Mouse (Mus musculus) lung, embryonic 14.5 days (tissue): ENCODE data around the gene Tex33. TPM values are rescaled to one million over a fixed set of nuclear protein-coding genes. Genes with fewer than 3 reads are reported as not detected.

Experiments used
- ATAC-seq: fragments of 200-750 bp; cut with Nextera tagmentation; 2 replicates; pipeline ENCODE4 v1.8.0; 2017; ENCODE audit warnings: mild to moderate bottlenecking, moderate TSS enrichment, moderate library complexity; ENCODE audit not compliant: insufficient read depth
- DNase-seq: peaks from one replicate; pipeline ENCODE4 v3.0.0-alpha.2; 2015
- H3K27ac ChIP-seq: fragments of 300-500 bp; sonication (generic); 2 replicates; pipeline ENCODE4 v1.5.1; 2014; ENCODE audit warnings: low read depth, mild to moderate bottlenecking, moderate library complexity
- H3K27me3 ChIP-seq: fragments of 300-500 bp; sonication (generic); 2 replicates; pipeline ENCODE4 v1.6.1; 2014; ENCODE audit warnings: low read length, control low read depth; ENCODE audit not compliant: insufficient read depth
- H3K36me3 ChIP-seq: fragments of 300-500 bp; sonication (generic); 2 replicates; pipeline ENCODE4 v1.6.1; 2014; ENCODE audit warnings: control low read depth; ENCODE audit not compliant: insufficient read depth
- H3K4me1 ChIP-seq: fragments of 300-500 bp; sonication (generic); 2 replicates; pipeline ENCODE4 v1.6.1; 2014; ENCODE audit warnings: antibody characterized with exemption, control low read depth; ENCODE audit not compliant: insufficient read depth
- H3K4me2 ChIP-seq: fragments of 300-500 bp; sonication (generic); 2 replicates; pipeline ENCODE4 v1.6.1; 2014; ENCODE audit warnings: mild to moderate bottlenecking
- H3K4me3 ChIP-seq: fragments of 300-500 bp; sonication (generic); 2 replicates; pipeline ENCODE4 v1.5.1; 2014; ENCODE audit warnings: low read depth, low read length
- H3K9ac ChIP-seq: fragments of 300-500 bp; sonication (generic); 2 replicates; pipeline ENCODE4 v1.6.1; 2014
- H3K9me3 ChIP-seq: fragments of 300-500 bp; sonication (generic); 2 replicates; pipeline ENCODE4 v1.6.1; 2016; ENCODE audit warnings: low read depth, low read length, control low read depth
- CTCF ChIP-seq: IDR thresholded peaks from 2 replicates; pipeline ENCODE4 v1.5.1; 2016; ENCODE audit warnings: antibody characterized with exemption, low read depth
- WGBS: fragments of 180-500 bp; shearing (Covaris S2); extraction: QIAGEN DNeasy Blood & Tissue Kit; methylation state at CpG from one replicate; pipeline ENCODE4 v1.1.7; 2014; 5-methylcytosine and 5-hydroxymethylcytosine counted together
- polyA plus RNA-seq: library from polyadenylated mRNA; unstranded; fragments of >200 nt; fragmentation: Nextera tagmentation; extraction: Ambion mirVana; gene quantifications from 2 replicates; pipeline ENCODE4 v1.2.1, GENCODE M21; 2014

Tex33 gene
- polyA plus RNA-seq, 1 experiment from 2014 or later, result not detected

DNA sequence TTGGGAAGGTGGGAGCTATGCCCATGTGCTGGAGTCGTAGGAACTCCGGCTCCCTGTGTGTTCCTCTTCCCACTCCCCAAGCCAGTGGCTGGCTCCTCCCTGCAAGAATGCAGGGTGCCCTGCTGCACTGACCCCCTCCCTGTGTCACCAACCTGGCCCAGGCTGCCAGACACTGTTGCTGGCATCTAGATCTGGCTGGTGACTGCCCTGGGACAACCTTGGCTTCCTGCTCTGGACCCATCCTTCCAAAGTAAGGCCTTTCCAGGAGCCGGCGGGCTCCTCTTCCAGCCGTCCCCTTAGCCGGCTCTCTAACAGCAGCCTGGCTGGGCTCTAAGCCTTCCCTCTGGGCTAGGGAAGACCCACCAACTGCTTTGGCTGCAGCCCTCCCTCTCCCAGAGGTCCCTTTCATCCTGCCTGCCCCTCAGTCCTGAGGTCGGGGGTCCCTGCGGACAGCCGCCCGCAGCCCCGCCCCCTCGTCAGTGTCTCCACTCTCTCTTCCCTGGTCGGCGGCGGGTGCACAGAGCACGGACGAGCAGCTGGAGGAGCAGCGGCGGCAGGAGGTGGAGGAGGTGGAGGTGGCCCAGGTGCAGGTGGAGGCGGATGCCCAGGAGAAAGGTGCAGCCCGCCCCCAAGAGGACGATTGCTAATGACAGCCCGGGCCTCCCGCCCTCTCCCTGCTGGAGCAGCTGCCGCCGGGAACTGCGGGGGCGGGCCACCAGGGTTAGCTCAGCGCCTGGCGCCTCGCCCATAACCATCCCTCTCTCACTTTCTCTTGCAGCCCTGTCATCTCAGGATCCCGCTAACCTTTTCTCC lies 40.9 kb upstream of the Tex33 start:
- DNase-seq (peak; percentile 96), ATAC-seq (peak; percentile 69)
- Histone ChIP-seq H3K4me2 (peak overlapping the region; percentile 68), H3K9ac (peak overlapping the region; percentile 50), H3K36me3 (peaks cover 37% of the 10 kb centered on the region), H3K4me3 (peak overlapping the region; percentile 32), H3K9me3 (no peaks in the 10 kb centered on the region), H3K27me3 (no peaks in the 10 kb centered on the region), H3K27ac (peak overlapping the region; percentile 89), H3K4me1 (peaks cover 21% of the 10 kb centered on the region)
- 11% methylated on average over 30 of the region's 32 CpGs for WGBS
- peak; percentile 57 for TF ChIP-seq CTCF

DNA sequence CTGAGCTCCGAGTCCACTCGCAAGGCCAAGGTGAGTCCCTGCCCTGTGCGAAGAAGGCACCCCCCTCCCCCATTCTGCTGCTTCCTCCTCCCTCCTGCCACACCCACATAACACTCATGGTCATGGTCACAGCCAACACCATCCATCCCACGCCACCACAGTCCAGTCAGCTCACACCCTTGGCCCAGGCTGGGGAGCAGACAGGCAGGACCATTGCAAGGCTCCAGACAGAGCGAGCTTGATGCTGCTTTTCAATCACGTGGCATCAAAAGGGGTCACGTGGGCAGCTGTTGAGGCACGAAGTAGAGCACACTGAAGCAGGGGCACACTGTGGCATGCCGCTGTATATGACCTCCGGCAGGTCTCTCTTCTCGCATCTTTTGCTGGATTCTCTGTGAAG lies 40.0 kb upstream of the Tex33 start:
- Histone ChIP-seq H3K9ac (no peak overlapping the region), H3K27me3 (no peaks in the 10 kb centered on the region), H3K36me3 (peaks cover 42% of the 10 kb centered on the region), H3K9me3 (no peaks in the 10 kb centered on the region), H3K4me1 (peaks cover 21% of the 10 kb centered on the region), H3K4me2 (no peak overlapping the region), H3K27ac (no peak overlapping the region), H3K4me3 (no peak overlapping the region)
- no peak for DNase-seq
- 79% methylated on average over 11 of the region's 11 CpGs for WGBS
- no peak for TF ChIP-seq CTCF
- ATAC-seq, result no peak; the same call in 1 of the 2 replicates

DNA sequence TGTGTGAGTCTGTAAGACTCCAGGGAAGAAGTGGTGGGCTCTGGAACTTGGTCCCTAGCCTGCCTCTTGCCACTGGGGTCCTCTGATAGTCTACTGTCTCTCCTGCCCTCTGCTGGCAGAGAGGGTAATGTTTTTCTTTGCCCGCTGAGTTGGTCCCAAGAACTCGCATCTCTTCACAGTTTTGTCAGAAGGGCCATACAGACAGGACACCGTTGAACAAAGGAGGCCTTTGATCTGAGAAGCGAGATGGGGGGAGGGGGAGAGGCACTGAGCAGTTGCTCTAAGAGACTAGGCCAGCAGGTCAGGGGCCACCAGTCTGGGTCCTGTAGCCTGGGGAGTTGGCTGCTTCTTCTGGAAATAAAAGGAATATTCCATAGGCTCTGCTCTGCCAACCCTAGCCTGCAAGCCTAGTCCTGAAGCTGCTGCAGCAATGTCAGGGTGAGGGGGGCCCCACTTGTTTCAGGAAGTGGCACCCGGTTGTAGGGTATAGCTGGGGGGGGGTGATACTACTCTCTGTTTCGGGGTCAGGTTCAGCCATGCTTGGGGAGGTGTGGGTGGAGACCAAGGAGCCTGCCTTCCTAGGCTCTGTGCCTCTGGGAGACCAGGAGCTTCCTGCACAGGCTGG lies 39.3 kb upstream of the Tex33 start:
- no peak overlapping the region for H3K4me3 ChIP-seq
- no peaks in the 10 kb centered on the region for H3K9me3 ChIP-seq
- peak; percentile 79 for DNase-seq
- no peak overlapping the region for H3K9ac ChIP-seq
- TF ChIP-seq CTCF, result peak; percentile 80
- peaks cover 21% of the 10 kb centered on the region for H3K4me1 ChIP-seq
- H3K36me3 ChIP-seq, result peaks cover 42% of the 10 kb centered on the region
- no peak overlapping the region for H3K4me2 ChIP-seq
- WGBS, result 31% methylated on average over 6 of the region's 6 CpGs
- H3K27ac ChIP-seq, result no peak overlapping the region
- no peak for ATAC-seq
- H3K27me3 ChIP-seq, result no peaks in the 10 kb centered on the region

DNA sequence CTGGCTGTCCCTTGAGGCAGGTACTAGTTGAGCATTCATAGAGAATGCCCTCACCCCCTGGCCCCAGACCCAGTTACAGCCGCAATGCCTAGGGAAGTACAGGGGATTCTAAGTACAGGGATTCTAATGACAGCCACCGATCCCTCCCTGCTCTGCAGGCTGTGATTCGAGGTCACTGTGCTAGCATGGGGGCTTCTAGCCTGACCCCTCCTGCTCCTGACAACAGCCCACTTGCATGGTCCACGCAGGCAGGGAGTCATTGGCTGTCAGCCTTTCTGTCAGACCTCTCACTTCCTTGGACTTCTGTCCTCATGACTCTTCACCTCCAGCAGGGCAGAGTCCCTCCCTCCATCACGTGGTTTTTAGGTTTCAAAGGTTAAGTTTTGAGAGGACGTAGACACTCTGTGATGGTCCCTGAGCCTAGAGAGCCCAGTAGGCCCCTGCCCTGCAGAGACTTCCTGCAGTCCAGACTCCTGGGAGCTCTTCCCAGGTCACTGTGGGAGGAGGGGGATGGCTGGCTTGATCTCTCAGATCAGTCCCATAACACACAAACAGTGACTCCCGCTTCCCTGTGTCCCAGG lies 35.9 kb upstream of the Tex33 start:
- Histone ChIP-seq H3K36me3 (peaks cover 42% of the 10 kb centered on the region), H3K27ac (no peak overlapping the region), H3K4me1 (peaks cover 12% of the 10 kb centered on the region; the same call in 1 of the 2 replicates), H3K4me3 (no peak overlapping the region), H3K4me2 (no peak overlapping the region), H3K27me3 (no peaks in the 10 kb centered on the region), H3K9me3 (no peaks in the 10 kb centered on the region), H3K9ac (no peak overlapping the region)
- WGBS, result 71% methylated on average over 7 of the region's 7 CpGs
- no peak for TF ChIP-seq CTCF
- ATAC-seq, result no peak
- DNase-seq, result no peak

DNA sequence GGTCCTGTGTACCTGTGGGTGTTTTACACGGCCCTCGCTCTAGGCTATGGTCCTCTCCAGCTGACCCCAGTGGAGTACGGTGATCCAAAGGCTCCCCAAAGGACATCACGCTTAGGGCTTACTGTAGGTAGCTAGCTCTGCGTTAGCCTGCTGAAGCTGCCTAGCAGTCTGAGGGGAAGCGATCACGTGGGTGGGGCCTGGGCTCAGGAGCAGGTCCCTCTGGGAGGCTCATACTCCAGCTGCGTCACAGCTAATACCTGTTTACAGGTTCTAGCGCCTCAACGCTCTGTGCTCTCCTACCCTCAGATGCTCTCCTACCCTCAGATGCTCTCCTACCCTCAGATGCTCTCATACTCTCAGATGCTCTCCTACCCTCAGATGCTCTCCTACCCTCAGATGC lies 35.2 kb upstream of the Tex33 start:
- 85% methylated on average over 10 of the region's 10 CpGs for WGBS
- no peak overlapping the region for H3K4me3 ChIP-seq
- H3K9ac ChIP-seq, result no peak overlapping the region
- peaks cover 36% of the 10 kb centered on the region for H3K36me3 ChIP-seq
- peaks cover 6% of the 10 kb centered on the region; the same call in 1 of the 2 replicates for H3K4me1 ChIP-seq
- no peak for TF ChIP-seq CTCF
- no peak for ATAC-seq
- H3K27me3 ChIP-seq, result no peaks in the 10 kb centered on the region
- no peak overlapping the region for H3K27ac ChIP-seq
- no peaks in the 10 kb centered on the region for H3K9me3 ChIP-seq
- no peak overlapping the region for H3K4me2 ChIP-seq
- DNase-seq, result no peak

DNA sequence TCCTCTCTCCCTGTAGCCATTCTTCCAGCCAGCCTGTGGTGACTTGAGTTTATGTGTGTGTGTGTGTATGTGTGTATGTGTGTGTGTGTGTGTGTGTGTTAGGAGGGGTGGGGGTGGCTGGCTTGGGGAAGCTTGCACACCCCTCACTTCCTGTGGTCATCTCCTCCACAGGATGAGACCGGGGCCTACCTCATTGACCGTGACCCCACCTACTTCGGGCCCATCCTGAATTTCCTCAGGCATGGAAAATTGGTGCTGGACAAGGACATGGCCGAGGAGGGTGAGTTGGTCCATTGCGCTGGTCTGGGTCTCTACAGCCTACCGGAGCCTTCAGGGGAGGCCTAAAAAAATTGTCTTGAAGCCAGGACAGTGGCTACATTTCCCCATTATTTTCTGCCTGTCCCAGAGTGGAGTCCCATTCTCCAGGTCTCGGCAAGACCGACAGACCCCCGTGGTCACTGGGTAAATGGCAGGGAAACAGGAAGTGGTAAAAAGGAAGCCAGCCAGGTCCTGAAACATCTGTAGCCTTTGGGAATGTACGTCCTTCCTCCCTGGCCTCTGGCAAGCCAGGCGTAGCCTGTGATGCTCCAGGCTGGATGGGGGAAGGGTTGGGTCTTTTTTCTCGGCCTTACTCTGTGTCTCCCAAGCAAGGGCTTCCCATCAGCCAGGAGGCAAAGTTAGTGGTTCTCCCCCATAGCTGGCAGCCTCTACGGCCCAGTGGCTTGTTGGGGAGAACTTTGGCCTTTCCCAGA lies 34.3 kb upstream of the Tex33 start:
- H3K4me1 ChIP-seq, result peaks cover 6% of the 10 kb centered on the region; the same call in 1 of the 2 replicates
- H3K27ac ChIP-seq, result peak overlapping the region; percentile 56; the same call in 1 of the 2 replicates
- H3K4me3 ChIP-seq, result peak overlapping the region; percentile 74
- 66% methylated on average over 13 of the region's 13 CpGs for WGBS
- ATAC-seq (no peak), DNase-seq (no peak)
- H3K36me3 ChIP-seq, result peaks cover 31% of the 10 kb centered on the region; the same call in 1 of the 2 replicates
- H3K9me3 ChIP-seq, result no peaks in the 10 kb centered on the region
- peak overlapping the region; percentile 81 for H3K4me2 ChIP-seq
- no peaks in the 10 kb centered on the region for H3K27me3 ChIP-seq
- no peak for TF ChIP-seq CTCF
- H3K9ac ChIP-seq, result no peak overlapping the region
